Mouse (Mus musculus) sigmoid colon, adult 10 weeks (tissue): ENCODE data around the gene Tnfrsf11a. TPM values are rescaled to one million over a fixed set of nuclear protein-coding genes. Genes with fewer than 3 reads are reported as not detected.

ENCODE experiments used
- polyA plus RNA-seq: library from polyadenylated mRNA; stranded (reverse); fragments of 350-450 nt; fragmentation: Illumina TruSeq; extraction: RNeasy Lipid Tissue Mini Kit (QIAGEN cat#74804); gene quantifications from one replicate; pipeline ENCODE4 v1.2.3, GENCODE M21; 2014; ENCODE audit warnings: low read depth, low replicate concordance

The Tnfrsf11a gene
- polyA plus RNA-seq: 131 TPM

DNA sequence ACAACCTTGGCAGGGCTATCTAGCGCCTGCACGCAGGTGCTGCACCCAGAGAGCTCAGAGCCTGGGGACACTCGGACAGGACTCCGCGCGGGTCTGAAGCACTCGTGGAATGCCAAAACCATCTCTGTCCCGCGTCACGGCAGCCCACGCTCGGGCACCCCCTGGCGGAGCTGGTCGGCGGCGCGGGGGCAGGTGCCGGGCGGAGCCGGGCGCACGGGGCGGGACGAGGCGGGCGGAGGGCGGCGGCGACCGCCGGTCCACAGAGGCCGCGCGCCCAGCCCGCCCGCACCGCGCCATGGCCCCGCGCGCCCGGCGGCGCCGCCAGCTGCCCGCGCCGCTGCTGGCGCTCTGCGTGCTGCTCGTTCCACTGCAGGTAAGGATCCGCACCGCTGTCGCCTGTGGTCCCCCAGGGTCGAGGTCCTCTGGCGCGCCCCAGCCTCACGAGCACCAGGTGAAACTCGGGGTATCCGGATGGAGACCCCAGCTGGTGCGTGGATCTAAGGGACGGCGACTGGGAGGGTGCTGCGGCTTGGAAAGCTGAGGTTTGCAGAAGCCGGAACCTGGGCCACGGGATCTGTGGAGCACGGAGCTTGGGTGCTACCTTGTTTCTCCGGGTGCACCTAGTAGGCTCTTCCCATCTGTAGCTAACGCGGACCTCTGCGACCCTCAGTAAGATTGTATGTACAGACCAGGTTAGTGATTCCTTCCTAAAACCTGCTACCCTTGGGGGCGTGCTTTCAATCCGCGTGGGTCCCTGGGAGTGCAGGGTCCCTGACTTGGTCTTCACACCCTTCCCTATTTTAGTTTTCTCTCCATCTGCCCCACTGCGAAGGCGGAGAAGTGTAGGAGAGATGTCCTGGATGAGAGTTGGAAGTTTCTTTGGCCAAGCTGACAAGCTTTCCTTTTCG is at the start of gene Tnfrsf11a:
TSS of gene Tnfrsf11a (plus strand) at position 262 of the 908 bp plus-strand sequence.

Other genes with a start within 250 kb of the Tnfrsf11a start
- gene Pign, start 117.0 kb upstream of the Tnfrsf11a start, polyA plus RNA-seq: 48.2 TPM
- 206 TPM for gene Relch, start 116.9 kb upstream of the Tnfrsf11a start, polyA plus RNA-seq
- gene Zcchc2, start 209.7 kb downstream of the Tnfrsf11a start, polyA plus RNA-seq: 21.8 TPM